Mouse (Mus musculus) embryo, embryonic 11 days (tissue): ENCODE data around the gene Igfals.

ENCODE experiments used
- DNase-seq: peaks from one replicate; pipeline ENCODE4 v3.0.0-alpha.2; 2015

The Igfals gene

GRCm38 (mm10) chr17:24865776-24866175, at the start of gene Igfals:
Gene Igfals (plus strand): TSS chr17:24865997.
- no peak for DNase-seq

DNA sequence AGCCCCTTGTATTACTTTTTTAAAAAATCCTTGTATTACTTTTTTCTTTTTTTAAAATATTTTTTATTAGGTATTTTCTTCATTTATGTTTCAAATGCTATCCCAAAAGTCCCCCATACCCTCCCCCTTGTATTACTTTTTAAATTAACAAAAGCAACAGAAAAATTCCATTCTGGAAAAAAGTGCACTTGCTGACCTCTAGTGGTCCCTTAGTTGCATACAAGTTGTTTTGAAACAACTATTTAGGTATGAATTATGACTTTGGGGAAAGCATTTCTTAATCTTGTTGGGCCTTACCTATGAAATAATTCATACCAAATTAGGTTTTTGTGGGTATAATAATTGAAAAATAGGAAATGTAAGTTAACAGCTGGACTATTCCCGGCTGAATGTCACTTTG, 48.3 kb upstream of the Igfals start:
- peak; percentile 39 for DNase-seq

DNA sequence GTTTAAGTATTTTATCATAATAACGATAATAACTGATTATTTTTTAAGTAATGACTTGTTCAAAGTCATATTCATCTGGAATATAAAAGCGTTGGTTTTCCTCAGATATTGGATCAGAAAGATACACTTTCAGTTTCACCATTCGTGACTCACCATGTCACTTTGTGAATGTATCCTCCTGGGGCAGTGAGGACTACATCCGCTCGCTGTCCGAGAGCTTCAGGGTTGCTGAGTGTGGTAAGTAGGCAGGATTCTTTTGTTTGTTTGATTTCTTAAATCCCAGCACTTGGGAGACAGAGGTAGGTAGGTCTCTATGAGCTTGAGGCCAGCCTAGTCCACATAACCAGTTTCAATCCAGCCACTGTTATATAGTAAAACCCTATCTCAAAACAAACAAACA, 47.6 kb upstream of the Igfals start:
- DNase-seq: no peak

- no peak for DNase-seq
These were observed 46.3 kb upstream of the Igfals start for GRCm38 (mm10) chr17:24819469-24819868.

DNA sequence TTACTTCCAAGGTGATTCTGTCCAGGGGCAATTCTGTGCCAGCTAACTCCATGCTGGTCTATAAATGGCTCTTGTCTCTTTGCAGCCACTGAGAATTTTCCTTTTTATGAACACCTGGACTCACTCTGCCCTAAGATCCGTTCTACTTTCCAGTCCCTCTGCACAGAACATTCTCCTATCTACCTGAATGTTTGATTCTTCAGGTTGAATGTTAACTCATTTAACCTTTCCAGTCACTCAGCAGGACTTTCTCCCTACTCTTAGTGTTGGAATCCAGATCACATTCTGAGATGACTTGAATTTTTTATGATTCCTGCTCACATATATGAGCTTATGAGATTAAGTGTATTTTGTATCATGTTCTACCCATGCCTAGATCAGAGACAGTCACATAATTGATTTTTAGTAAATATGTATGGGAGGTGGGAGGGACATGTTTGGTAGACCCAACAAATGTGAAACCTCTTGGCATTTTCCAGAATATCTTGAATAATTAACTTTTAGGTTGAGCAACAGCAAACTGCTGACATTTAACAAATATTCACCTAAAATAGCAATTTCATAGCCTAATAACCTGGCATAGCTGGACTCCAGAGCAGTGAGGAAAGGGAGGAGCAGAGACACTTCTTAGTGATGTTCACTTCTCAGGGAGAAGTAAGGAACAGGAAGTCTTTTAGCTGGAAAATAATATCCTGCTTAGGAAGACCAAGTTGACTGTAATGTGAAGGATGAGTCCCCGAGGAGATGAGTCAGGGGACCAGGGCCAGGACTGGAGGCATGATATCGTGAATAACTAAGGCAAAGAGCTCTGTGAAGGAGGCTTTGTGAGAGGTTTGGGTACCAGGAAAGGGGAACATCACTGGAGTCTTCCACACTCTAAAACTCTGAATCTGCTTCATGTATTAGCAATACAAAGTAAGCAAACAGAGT, 44.2 kb upstream of the Igfals start:
- no peak for DNase-seq

GRCm38 (mm10) chr17:24839842-24840241, 26.0 kb upstream of the Igfals start, which contains the start of gene Hagh:
Gene Hagh (plus strand): TSS chr17:24840143.
- no peak for DNase-seq

GRCm38 (mm10) chr17:24840341-24840740, 25.5 kb upstream of the Igfals start:
- no peak for DNase-seq

GRCm38 (mm10) chr17:24841133-24841532, 24.7 kb upstream of the Igfals start:
- no peak for DNase-seq

DNA sequence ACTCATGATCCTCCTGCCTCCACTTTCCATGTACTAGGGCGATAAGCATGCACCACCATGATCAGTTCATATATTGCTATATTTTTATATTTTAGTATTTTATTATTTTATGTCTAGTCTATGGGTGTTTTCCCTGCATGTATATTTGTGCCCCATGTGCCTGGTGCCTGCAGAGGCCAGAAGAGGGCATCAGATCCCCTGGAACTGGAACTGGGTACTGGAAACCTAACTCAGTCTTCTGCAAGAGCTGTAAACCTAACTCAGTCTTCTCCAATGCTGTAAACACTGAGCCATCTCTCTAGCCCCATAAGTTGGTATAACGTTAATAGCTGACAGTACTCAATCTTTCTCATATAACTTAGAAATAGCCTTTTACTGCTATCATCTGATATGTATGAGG, 23.2 kb upstream of the Igfals start:
- no peak for DNase-seq

DNA sequence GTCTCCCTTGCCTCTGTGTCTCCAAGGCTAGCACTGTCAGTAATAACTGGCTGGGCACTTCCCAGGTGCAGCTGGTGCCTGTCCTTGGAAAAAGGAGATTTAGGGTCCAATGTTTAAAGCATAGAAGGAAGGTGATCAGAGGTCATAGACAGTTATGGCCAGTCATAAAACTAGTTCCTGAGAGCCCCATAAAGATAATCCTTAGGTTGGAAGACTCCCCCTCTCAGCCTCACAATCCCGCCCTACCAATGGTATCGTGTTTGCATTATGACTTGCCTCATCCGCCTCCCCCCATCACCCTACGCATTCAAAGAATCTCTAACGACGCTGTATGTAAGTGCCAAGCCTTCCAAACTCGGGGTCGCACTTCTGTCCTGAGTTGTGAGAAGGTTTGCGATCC, 21.3 kb upstream of the Igfals start:
- no peak for DNase-seq

- no peak for DNase-seq
These were observed 18.4 kb upstream of the Igfals start for GRCm38 (mm10) chr17:24847386-24847785.

DNA sequence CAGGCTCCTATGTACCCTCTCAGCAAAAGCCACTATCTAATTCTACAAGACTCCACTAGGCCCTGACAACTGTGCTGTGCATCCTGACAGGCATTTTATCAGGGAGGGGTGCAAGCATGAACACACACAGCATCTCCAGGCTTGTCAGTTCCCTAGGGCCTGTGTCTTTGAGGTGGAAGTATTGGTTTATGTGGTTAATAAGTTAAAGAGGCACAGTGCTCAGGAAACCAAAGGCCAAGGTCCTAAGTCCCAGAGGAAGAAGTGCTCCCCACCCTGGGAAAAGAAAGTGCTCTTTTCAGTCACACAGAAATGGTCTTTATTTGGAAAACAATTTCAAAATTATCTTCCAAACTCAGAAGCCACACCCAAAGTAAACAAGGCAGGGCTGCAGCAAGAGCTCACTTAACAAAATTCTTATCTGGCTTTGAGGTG, 17.2 kb upstream of the Igfals start:
- no peak for DNase-seq

DNA sequence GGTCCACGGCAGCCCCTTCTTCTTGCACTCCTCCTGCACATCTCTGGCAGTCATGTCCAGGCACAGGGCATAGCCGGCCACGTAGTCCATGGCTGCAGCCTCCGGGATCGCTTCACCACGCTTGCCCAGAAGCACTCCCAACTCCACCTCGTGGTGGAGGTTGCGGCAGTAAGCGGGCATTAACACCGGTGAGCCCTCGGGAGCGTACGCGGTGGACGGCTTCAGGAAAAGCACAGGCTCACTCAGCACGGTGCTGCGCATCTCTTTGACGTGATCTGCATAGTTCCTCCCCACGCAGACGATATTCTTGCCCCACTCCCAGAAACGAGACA, 16.1 kb upstream of the Igfals start:
- DNase-seq: no peak

DNA sequence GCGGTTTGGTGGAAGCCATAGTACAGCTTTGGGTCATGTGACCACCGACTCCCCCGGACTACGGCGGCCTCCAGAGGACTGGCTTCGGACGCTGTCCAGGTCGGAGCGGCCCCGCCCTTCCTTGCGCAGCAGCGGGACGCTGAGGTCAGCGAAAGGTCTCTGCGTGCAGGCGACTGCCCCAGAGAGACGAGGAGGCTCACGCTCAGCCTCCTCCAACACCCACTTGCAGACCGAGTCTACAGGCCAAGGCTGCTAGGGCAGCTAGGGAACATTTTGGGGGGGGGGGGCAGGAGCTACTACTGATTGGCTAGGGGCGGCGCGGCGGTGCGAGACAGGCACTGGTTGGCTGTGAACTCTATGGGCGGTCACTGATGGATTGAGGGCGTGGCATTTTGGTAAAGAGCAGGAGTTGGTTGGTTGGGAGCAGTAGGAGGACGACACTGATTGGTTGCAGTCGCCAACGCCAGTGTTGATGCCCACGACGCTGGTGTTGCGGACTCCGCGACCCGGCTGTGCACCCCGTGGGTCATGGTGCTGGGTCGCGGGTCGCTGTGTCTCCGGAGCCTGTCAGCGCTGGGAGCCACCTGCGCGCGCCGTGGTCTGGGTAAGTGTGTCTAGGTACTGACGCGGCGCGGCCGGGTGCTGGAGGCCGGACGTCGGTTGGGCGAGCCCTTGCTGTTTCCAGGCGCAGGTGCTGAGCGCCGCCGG, 15.6 kb upstream of the Igfals start, which contains the start of gene Fahd1:
TSS of gene Fahd1 (minus strand) at position 300 of the 708 bp plus-strand sequence.
- DNase-seq: peak; percentile 97

GRCm38 (mm10) chr17:24850773-24851127, 15.0 kb upstream of the Igfals start:
- no peak for DNase-seq

DNA sequence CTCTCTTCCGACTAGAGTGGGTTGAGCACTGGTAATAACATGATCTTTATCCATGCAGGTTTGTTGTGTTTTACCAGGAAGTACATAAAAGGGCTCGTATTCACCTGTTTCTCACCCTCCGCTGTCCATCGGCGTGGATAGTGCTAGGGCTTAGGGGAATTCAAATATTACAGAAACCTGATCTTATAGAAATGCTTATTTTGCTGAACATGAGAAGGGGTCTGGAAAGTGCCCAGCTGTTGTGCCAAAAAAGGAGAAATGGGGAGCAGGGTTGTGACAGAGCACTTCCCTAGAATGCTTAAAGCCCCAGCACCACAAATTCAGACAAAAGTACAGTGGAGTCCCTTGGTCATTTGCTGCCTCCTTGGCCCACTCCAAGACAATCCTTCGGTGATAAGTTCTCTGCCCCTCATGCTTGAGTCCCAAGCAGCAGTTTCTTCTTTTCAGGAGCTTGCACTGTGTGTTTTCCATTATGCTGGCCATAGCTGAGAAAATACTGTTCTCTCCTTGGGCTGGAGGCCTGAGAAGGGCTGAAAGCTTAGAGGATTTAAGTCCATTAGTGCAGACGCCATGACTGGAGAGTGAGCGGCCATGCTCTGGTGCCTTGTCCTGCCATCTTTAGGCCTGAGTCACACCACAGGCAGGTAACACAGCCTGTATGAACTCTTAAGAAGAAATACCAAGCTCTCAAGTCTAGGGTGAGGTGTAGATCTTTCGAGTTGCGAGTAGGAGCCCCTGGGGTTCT, 14.2 kb upstream of the Igfals start:
- no peak for DNase-seq

DNA sequence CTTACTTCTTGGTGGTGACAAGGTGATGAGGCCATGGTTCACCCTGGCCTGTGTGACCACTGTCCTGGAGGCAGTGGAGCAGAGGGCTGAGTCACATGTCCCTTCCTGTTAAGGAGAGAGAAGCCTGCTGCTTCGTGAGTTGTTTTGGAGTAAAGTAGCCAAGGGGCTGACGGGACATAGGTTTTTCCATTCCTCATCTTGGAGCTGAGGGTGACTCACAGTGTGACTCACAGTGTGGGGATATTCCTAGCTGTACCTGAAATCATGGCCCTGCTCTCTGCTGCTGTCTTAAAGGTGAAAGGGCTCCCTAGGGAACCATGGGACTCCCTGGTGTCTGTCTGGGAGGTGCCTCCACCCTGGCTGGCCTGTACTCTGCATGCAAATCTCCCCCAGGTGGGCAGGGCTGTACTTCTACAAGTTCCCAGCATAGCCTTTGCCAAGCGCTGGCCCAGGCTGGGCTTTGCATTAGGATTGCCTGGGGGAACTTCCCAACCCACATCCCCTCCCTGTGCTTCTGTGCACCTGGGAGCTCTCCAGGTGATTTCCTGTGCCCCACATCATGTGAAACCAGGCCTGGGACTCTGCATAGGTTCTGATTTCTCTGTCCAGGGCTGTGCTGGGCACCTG, 9.8 kb upstream of the Igfals start:
- DNase-seq: no peak

DNA sequence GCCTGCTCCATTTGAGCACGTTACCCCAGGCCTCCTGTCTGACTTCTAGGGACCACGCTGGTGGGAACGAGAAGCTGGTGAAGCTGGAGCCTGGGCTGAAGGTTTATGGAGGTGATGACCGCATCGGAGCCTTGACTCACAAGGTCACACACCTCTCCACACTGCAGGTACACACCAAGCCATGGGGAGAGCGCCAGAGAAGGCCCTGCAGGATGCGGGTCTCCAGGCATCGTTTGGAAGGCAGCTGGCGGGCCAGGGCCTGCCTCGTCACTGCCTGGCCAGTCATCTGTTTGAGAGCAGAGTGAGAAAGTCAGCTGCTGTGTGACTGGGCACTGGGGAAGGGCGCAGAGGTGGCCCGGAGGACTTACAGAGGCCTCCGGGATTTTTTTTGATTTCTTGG, 9.2 kb upstream of the Igfals start:
- no peak for DNase-seq

DNA sequence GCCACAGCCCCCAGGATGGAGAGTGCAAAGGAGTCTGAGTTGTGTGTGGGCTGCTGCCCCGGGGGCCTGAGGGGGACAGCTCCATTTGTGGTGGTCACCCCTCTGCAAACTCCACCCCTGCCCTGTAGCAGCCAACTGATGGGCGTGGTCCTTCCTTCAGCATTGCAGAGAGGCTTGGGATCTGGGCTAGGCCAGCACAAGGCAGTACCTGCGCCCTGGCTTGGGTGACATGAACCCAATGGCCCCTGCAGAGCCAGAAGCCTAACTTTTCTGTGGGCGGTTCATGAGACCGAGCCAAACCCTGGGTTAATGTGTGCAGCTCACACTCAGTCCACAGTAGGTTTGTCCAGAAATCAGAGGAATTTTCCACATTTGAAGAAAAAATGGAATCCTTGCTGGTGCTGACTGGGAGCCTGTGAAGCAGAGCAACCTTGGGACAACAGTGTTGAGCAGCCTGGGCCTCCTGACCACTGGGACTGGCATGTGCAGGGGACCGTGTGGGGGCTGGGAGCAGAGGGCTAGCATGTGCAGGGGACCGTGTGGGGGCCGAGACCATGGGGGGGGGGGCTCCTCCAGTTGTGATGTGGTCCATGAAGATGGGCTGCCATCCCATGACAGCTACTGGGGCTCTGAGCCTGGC, 7.8 kb upstream of the Igfals start:
- DNase-seq: no peak

GRCm38 (mm10) chr17:24858967-24859366, 6.8 kb upstream of the Igfals start:
- no peak for DNase-seq

GRCm38 (mm10) chr17:24860076-24860475, 5.7 kb upstream of the Igfals start:
- DNase-seq: no peak

GRCm38 (mm10) chr17:24861785-24862184, 4.0 kb upstream of the Igfals start:
- DNase-seq: no peak
